Mouse (Mus musculus) CH12.LX (cell line): ENCODE results near the gene Olfr1424. TPM values are rescaled to one million over a fixed set of nuclear protein-coding genes. Genes with fewer than 3 reads are reported as not detected.

Source experiments
- DNase-seq: peaks from one replicate; pipeline ENCODE4 v3.0.0-alpha.2; 2013; ENCODE audit errors: extremely low read depth
- H3K27ac ChIP-seq: 2 replicates; pipeline ENCODE4 v1.5.1; 2012; ENCODE audit warnings: low read depth, mild to moderate bottlenecking, control low read depth, moderate library complexity; ENCODE audit not compliant: insufficient read depth
- H3K27me3 ChIP-seq: replicated peaks from 2 replicates; pipeline ENCODE3; 2012; ENCODE audit warnings: inconsistent platforms
- H3K36me3 ChIP-seq, 2 experiments: replicated peaks in 1 of 2; 2 replicates each; pipeline versions ENCODE3 to v1.6.1; 2012; ENCODE audit warnings: inconsistent platforms in 1 of 2, low read length in 1 of 2, mild to moderate bottlenecking in 1 of 2, mixed read lengths in 1 of 2, moderate library complexity in 1 of 2; ENCODE audit not compliant: control insufficient read depth in 1 of 2, insufficient read depth in 1 of 2
- H3K4me1 ChIP-seq, 2 experiments: 2 replicates each; pipeline ENCODE4 v1.6.1; 2012; ENCODE audit warnings: inconsistent platforms in 1 of 2, moderate library complexity in 1 of 2; ENCODE audit not compliant: insufficient read depth in 2 of 2, control insufficient read depth in 1 of 2
- H3K4me2 ChIP-seq: 2 replicates; pipeline ENCODE4 v1.6.1; 2012; ENCODE audit warnings: low read depth, mild to moderate bottlenecking, control low read depth; ENCODE audit not compliant: poor library complexity, insufficient read depth, severe bottlenecking
- H3K4me3 ChIP-seq, 3 experiments: fragments of 150-350 bp in 1 of 3; sonication (generic) in 1 of 3; replicated peaks in 1 of 3; 2 replicates each; pipeline versions ENCODE3 to v1.5.1; 2011 to 2012; ENCODE audit warnings: low read depth in 2 of 3, low read length in 2 of 3, mild to moderate bottlenecking in 2 of 3, moderate library complexity in 2 of 3, control low read depth in 1 of 3, improper control_type of control experiment in 1 of 3, inconsistent platforms in 1 of 3, mixed read lengths in 1 of 3; ENCODE audit not compliant: poor library complexity in 1 of 3
- H3K79me2 ChIP-seq: replicated peaks from 2 replicates; pipeline ENCODE4 v1.6.1; 2012; ENCODE audit warnings: mild to moderate bottlenecking, moderate library complexity; ENCODE audit not compliant: control insufficient read depth, poor library complexity, insufficient read depth, severe bottlenecking; ENCODE audit errors: extremely low read depth
- H3K9ac ChIP-seq: 2 replicates; pipeline ENCODE4 v1.6.1; 2012; ENCODE audit warnings: low read depth, mild to moderate bottlenecking, control low read depth, moderate library complexity; ENCODE audit not compliant: insufficient read depth
- H3K9me3 ChIP-seq: replicated peaks from 2 replicates; pipeline ENCODE3; 2012; ENCODE audit warnings: low read length, inconsistent platforms, mixed read lengths
- BHLHE40 ChIP-seq: IDR thresholded peaks from 2 replicates; pipeline ENCODE4 v1.6.1; 2011; ENCODE audit warnings: mild to moderate bottlenecking, low read depth, low read length, improper control_type of control experiment
- CHD2 ChIP-seq: IDR thresholded peaks from 2 replicates; pipeline ENCODE4 v1.6.1; 2011; ENCODE audit warnings: low read length, improper control_type of control experiment
- CTCF ChIP-seq, 2 experiments: IDR thresholded peaks in 1 of 2; conservative IDR thresholded peaks in 1 of 2; 2 replicates each; pipeline ENCODE4 v1.5.1; 2011 to 2012; ENCODE audit warnings: low read depth in 2 of 2, low read length in 2 of 2, improper control_type of control experiment in 1 of 2, inconsistent platforms in 1 of 2, mild to moderate bottlenecking in 1 of 2, moderate library complexity in 1 of 2
- E2F4 ChIP-seq: IDR thresholded peaks from 2 replicates; pipeline ENCODE4 v1.6.1; 2011; ENCODE audit warnings: low read depth, low read length, improper control_type of control experiment; ENCODE audit not compliant: insufficient replicate concordance
- ELF1 ChIP-seq: IDR thresholded peaks from 2 replicates; pipeline ENCODE4 v1.6.1; 2014; ENCODE audit warnings: low read depth, mild to moderate bottlenecking, inconsistent platforms, low read length, improper control_type of control experiment
- EP300 ChIP-seq: IDR thresholded peaks from 2 replicates; pipeline ENCODE4 v1.6.1; 2011; ENCODE audit warnings: low read length, improper control_type of control experiment
- ETS1 ChIP-seq: conservative IDR thresholded peaks from 2 replicates; pipeline ENCODE4 v1.6.1; 2012; ENCODE audit warnings: low read depth, mild to moderate bottlenecking, inconsistent platforms, low read length, improper control_type of control experiment, moderate library complexity
- GABPA ChIP-seq: IDR thresholded peaks from 2 replicates; pipeline ENCODE4 v1.6.1; 2012; ENCODE audit warnings: low read depth, low read length, improper control_type of control experiment, inconsistent platforms; ENCODE audit not compliant: insufficient replicate concordance
- IRF4 ChIP-seq: IDR thresholded peaks from 2 replicates; pipeline ENCODE4 v1.6.1; 2014; ENCODE audit warnings: low read depth, mild to moderate bottlenecking, inconsistent platforms, low read length, improper control_type of control experiment
- JUND ChIP-seq: conservative IDR thresholded peaks from 2 replicates; pipeline ENCODE4 v1.6.1; 2011; ENCODE audit warnings: low read depth, low read length, improper control_type of control experiment
- MAFK ChIP-seq: IDR thresholded peaks from 2 replicates; pipeline ENCODE4 v1.6.1; 2011; ENCODE audit warnings: low read length, improper control_type of control experiment; ENCODE audit not compliant: insufficient replicate concordance
- MAZ ChIP-seq: IDR thresholded peaks from 2 replicates; pipeline ENCODE4 v1.6.1; 2012; ENCODE audit warnings: low read depth, mild to moderate bottlenecking, inconsistent platforms, low read length, improper control_type of control experiment, moderate library complexity
- MEF2A ChIP-seq: IDR thresholded peaks from 2 replicates; pipeline ENCODE4 v1.6.1; 2014; ENCODE audit warnings: low read depth, mild to moderate bottlenecking, inconsistent platforms, low read length, improper control_type of control experiment, borderline replicate concordance
- MXI1 ChIP-seq: IDR thresholded peaks from 2 replicates; pipeline ENCODE4 v1.6.1; 2011; ENCODE audit warnings: mild to moderate bottlenecking, low read depth, low read length, improper control_type of control experiment
- MYC ChIP-seq: IDR thresholded peaks from 2 replicates; pipeline ENCODE4 v1.6.1; 2011; ENCODE audit warnings: low read depth, mild to moderate bottlenecking, improper control_type of control experiment, low read length
- NELFE ChIP-seq: IDR thresholded peaks from 2 replicates; pipeline ENCODE4 v1.6.1; 2011; ENCODE audit warnings: low read depth, low read length, improper control_type of control experiment
- NRF1 ChIP-seq: IDR thresholded peaks from 2 replicates; pipeline ENCODE4 v1.6.1; 2014; ENCODE audit warnings: low read depth, mild to moderate bottlenecking, inconsistent platforms, low read length, improper control_type of control experiment, moderate library complexity
- PAX5 ChIP-seq: IDR thresholded peaks from 2 replicates; pipeline ENCODE4 v1.6.1; 2012; ENCODE audit warnings: low read length, inconsistent platforms, mixed read lengths
- POLR2AphosphoS2 ChIP-seq: IDR thresholded peaks from 2 replicates; pipeline ENCODE4 v1.6.1; 2011; ENCODE audit warnings: low read depth, low read length, improper control_type of control experiment
- RCOR1 ChIP-seq: conservative IDR thresholded peaks from 2 replicates; pipeline ENCODE4 v1.6.1; 2012; ENCODE audit warnings: low read depth, mild to moderate bottlenecking, inconsistent platforms, low read length, improper control_type of control experiment
- SIN3A ChIP-seq: IDR thresholded peaks from 2 replicates; pipeline ENCODE4 v1.6.1; 2012; ENCODE audit warnings: low read length, improper control_type of control experiment, inconsistent platforms
- SMC3 ChIP-seq: IDR thresholded peaks from 2 replicates; pipeline ENCODE4 v1.6.1; 2011; ENCODE audit warnings: low read depth, low read length, improper control_type of control experiment
- TBP ChIP-seq: conservative IDR thresholded peaks from 2 replicates; pipeline ENCODE4 v1.6.1; 2011; ENCODE audit warnings: low read depth, low read length, improper control_type of control experiment
- USF2 ChIP-seq: conservative IDR thresholded peaks from 2 replicates; pipeline ENCODE4 v1.6.1; 2011; ENCODE audit warnings: low read depth, low read length, improper control_type of control experiment
- ZC3H11A ChIP-seq: IDR thresholded peaks from 2 replicates; pipeline ENCODE4 v1.6.1; 2012; ENCODE audit warnings: low read depth, mild to moderate bottlenecking, inconsistent platforms, low read length, improper control_type of control experiment
- ZKSCAN1 ChIP-seq: IDR thresholded peaks from 2 replicates; pipeline ENCODE4 v1.6.1; 2012; ENCODE audit warnings: low read depth, inconsistent platforms, low read length, improper control_type of control experiment, borderline replicate concordance
- ZNF384 ChIP-seq: IDR thresholded peaks from 2 replicates; pipeline ENCODE4 v1.6.1; 2012; ENCODE audit warnings: low read depth, low read length, improper control_type of control experiment, inconsistent platforms
- dilution Hi-C: fragments of 300-500 bp; cut with MboI; formaldehyde crosslinking; loops from 2 replicates; pipeline ENCODE4 v1.14.3; 2020; ENCODE audit warnings: low sequenced_read_pairs; ENCODE audit not compliant: extremely low pct_unique_long_range_greater_than_20kb, extremely low pct_ligation_motif_present
- in situ Hi-C: fragments of 300-500 bp; cut with MboI; formaldehyde crosslinking; loops from 3 replicates; pipeline ENCODE4 v1.14.3; 2019; ENCODE audit warnings: low sequenced_read_pairs, low pct_ligation_motif_present, low pct_unique_long_range_greater_than_20kb, mixed read lengths
- polyA plus RNA-seq: library from polyadenylated mRNA; unstranded; fragments of >175 nt; gene quantifications from 2 replicates; pipeline ENCODE4 v1.2.1, GENCODE M21; 2012; ENCODE audit warnings: low read depth; ENCODE audit not compliant: insufficient read length
- total RNA-seq, 2 experiments: library from RNA; depleted of rRNA; stranded (reverse); fragments of 300-350 nt in 1 of 2; fragments of >200 nt in 1 of 2; gene quantifications; 2 replicates each; pipeline ENCODE4 v1.2.3; 2012 to 2014

Gene Olfr1424
- total and polyA plus RNA-seq, 3 experiments, result not detected

- in situ Hi-C loops (no loop called here), dilution Hi-C loops (no loop called here)
- H3K27ac ChIP-seq, result no peak overlapping the region
- no peak overlapping the region for H3K4me2 ChIP-seq
- no peaks in the 10 kb centered on the region for H3K27me3 ChIP-seq
- H3K9ac ChIP-seq, result no peak overlapping the region
- no peaks in the 10 kb centered on the region for H3K79me2 ChIP-seq
- H3K9me3 ChIP-seq, result no peaks in the 10 kb centered on the region
- TF ChIP-seq BHLHE40 (no peak), NRF1 (no peak), MAFK (no peak), EP300 (no peak), GABPA (no peak), RCOR1 (no peak), ELF1 (no peak), MXI1 (no peak)
- no peak overlapping the region for H3K4me3 ChIP-seq
- DNase-seq, result no peak
- no peaks in the 10 kb centered on the region for H3K4me1 ChIP-seq
- H3K36me3 ChIP-seq, result no peaks in the 10 kb centered on the region
Measured at GRCm38 (mm10) chr19:12026606-12027005, 35.9 kb downstream of the Olfr1424 start.

- no peaks in the 10 kb centered on the region for H3K36me3 ChIP-seq
Measured at GRCm38 (mm10) chr19:12025333-12025732, 37.1 kb downstream of the Olfr1424 start.

GRCm38 (mm10) chr19:12024149-12024548 lies 38.3 kb downstream of the Olfr1424 start:
- no peak overlapping the region for H3K27ac ChIP-seq
- no peaks in the 10 kb centered on the region for H3K79me2 ChIP-seq
- dilution Hi-C loops, result no loop called here
- TF ChIP-seq MEF2A (no peak), E2F4 (no peak), JUND (no peak), BHLHE40 (no peak), CHD2 (no peak), EP300 (no peak), NELFE (no peak), MAZ (no peak), ZC3H11A (no peak), ZKSCAN1 (no peak), SIN3A (no peak), IRF4 (no peak), ZNF384 (no peak), RCOR1 (no peak), PAX5 (no peak), ELF1 (no peak), SMC3 (no peak), MYC (no peak)

More at GRCm38 (mm10) chr19:12025333-12025732, 37.1 kb downstream of the Olfr1424 start:
- H3K4me1 ChIP-seq, result no peaks in the 10 kb centered on the region
- DNase-seq, result no peak
- no peaks in the 10 kb centered on the region for H3K9me3 ChIP-seq
- dilution Hi-C loops, result no loop called here
- no peaks in the 10 kb centered on the region for H3K27me3 ChIP-seq
- H3K4me3 ChIP-seq, result no peak overlapping the region
- in situ Hi-C loops, result no loop called here
- H3K79me2 ChIP-seq, result no peaks in the 10 kb centered on the region
- no peak overlapping the region for H3K9ac ChIP-seq
- H3K27ac ChIP-seq, result no peak overlapping the region
- no peak overlapping the region for H3K4me2 ChIP-seq
- TF ChIP-seq ZKSCAN1, result no peak
- no peak for TF ChIP-seq USF2
- TF ChIP-seq E2F4, result no peak
- no peak for TF ChIP-seq CHD2
- TF ChIP-seq SMC3, result no peak
- no peak for TF ChIP-seq ZC3H11A
- TF ChIP-seq ETS1, result no peak
- no peak for TF ChIP-seq CTCF (conservative IDR thresholded peaks at IDR 0.05 in 1 of 2, IDR thresholded peaks at IDR 0.05 in 1 of 2; ENCODE audit: low read depth in 2 of 2, low read length in 2 of 2)
- TF ChIP-seq MAFK, result no peak
- TF ChIP-seq TBP, result no peak
- no peak for TF ChIP-seq POLR2AphosphoS2
- no peak for TF ChIP-seq NRF1
- TF ChIP-seq, all 38 proteins: peak for 0

More at GRCm38 (mm10) chr19:12024149-12024548, 38.3 kb downstream of the Olfr1424 start:
- no peak for DNase-seq
- in situ Hi-C loops, result loop anchor here (25.0 kb wide), 1 partner anchor 463 kb away; no protein-coding TSS in a partner anchor
- Histone ChIP-seq H3K4me1 (peaks cover 0 to under 1% of the 10 kb centered on the region in 2 experiments; a peak in 1 of 4 replicates), H3K27me3 (no peaks in the 10 kb centered on the region), H3K4me2 (no peak overlapping the region), H3K36me3 (no peaks in the 10 kb centered on the region), H3K9ac (no peak overlapping the region), H3K4me3 (no peak overlapping the region), H3K9me3 (no peaks in the 10 kb centered on the region)
